Mouse (Mus musculus): ENCODE data around the gene Fbxo46.
"Not testable (repeated sequence)": the region's sequence is repeated elsewhere in the genome, so short reads cannot be mapped to it uniquely, and the experiment has no call there.

The Fbxo46 gene

DNA sequence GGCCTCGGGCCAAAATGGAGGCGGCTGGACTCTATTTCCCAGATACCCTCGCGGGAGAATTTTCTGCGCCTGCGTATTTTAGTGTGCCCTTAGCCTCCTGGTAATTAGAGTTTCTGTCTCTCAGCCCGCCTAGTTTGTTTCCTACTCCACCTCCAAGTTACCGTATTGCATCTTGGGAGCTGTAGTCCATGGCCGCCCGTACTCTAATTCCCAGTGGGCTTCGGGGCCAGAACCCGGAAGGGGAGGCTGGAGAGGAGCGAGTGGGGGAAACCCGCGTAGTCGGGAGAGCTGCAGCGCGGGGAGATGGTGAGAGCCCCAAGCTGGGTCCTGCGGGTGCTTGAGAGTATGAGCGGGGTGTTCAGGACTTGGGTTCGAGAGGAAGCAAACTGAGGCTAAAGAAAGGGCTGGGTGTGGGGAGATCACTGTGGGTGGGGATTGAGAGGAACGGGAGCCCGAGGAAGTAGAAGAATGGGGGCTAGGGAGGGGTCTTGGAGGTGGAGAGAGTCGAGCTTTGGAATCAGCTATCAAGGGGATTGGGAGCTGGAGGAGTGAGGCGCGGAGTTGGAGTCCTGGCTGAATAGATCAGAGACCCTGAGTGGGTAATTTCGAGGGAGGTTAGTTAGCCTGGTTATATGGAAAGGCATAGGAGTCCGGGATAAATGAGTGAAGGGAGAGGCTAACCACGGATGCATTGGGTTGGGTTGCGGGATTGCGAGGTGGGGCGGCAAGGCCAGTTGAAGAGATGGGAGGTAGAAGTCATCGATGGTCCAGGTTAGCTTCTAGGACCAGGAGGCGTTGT lies at the start of gene Fbxo46:
Gene Fbxo46, plus strand, starts transcription at position 229 of the 799 bp plus-strand sequence.
- DNase-seq (ENCODE audit: extremely low read depth, low read depth, low spot score), result peak; percentile 86

DNA sequence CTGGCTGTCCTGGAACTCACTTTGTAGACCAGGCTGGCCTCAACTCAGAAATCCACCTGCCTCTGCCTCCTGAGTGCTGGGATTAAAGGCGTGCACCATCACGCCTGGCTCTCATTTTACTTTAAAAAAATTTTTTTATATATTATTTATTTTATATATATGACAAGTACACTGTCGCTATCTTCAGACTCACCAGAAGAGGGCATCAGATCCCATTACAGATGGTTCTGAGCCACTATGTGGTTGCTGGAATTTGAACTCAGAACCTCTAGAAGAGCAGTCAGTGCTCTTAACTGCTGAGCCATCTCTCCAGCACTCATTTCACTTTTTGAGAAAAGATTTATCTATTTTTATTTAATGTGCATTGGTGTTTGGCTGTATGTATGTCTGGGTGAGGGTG lies 48.6 kb upstream of the Fbxo46 start:
- DNase-seq (ENCODE audit: extremely low read depth, low read depth, low spot score), result not testable (repeated sequence)

DNA sequence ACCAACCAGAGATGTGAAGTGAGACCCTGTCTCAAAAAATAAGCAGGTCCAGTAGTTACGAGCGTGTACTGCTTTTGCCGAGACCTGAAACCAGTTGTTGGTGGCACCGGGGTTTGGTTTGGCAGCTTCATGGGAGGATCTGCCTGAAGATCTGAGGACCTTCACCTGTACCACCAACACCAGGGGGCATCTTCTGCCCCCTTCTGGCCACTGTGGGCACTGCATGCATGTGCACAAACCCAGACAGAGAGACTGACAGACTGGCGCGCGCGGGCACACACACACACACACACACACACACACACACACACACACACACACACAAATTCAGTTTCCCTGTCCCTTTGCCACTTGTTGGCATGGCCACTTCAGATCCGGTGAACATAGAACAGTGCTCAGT lies 46.2 kb upstream of the Fbxo46 start:
- DNase-seq (ENCODE audit: extremely low read depth, low read depth, low spot score), result no peak

DNA sequence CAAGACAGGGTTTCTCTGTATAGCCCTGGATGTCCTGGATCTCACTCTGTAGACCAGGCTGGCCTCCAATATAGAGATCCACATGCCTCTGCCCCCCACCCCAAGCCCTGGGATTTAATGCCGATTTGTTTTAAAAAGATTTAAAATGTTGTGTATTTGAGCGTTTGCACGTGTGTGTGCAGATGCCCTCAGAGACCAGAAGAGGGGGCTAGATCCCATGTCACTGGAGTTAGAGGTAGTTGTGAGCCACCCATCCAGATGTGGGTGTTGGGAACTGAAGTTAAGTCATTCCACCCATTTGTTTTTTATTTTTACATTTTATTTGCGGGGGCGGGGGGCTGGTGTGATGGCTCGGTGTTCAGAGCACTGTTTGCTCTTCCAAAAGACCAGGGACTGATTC lies 45.2 kb upstream of the Fbxo46 start:
- no peak for DNase-seq (ENCODE audit: extremely low read depth, low read depth, low spot score)

DNA sequence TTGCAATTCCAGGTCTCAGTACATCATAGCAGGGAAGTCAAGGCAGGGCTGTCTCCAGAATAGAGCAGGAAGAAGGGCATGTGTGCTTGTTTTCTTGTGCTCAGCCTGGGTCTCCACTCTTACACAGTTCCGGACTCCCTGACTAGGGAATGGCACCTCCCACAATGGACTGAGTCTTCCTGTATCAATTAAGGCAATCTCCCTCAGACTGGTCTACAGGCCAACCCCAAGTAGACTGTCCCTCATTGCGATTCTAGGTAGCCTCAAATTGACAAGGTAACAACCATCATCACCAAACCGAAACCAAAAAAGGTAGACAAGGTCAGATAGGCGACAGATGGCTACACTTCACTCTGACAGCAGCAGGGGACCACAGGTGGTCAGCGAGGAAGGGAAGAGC lies 44.4 kb upstream of the Fbxo46 start:
- no peak for DNase-seq (ENCODE audit: extremely low read depth, low read depth, low spot score)

DNA sequence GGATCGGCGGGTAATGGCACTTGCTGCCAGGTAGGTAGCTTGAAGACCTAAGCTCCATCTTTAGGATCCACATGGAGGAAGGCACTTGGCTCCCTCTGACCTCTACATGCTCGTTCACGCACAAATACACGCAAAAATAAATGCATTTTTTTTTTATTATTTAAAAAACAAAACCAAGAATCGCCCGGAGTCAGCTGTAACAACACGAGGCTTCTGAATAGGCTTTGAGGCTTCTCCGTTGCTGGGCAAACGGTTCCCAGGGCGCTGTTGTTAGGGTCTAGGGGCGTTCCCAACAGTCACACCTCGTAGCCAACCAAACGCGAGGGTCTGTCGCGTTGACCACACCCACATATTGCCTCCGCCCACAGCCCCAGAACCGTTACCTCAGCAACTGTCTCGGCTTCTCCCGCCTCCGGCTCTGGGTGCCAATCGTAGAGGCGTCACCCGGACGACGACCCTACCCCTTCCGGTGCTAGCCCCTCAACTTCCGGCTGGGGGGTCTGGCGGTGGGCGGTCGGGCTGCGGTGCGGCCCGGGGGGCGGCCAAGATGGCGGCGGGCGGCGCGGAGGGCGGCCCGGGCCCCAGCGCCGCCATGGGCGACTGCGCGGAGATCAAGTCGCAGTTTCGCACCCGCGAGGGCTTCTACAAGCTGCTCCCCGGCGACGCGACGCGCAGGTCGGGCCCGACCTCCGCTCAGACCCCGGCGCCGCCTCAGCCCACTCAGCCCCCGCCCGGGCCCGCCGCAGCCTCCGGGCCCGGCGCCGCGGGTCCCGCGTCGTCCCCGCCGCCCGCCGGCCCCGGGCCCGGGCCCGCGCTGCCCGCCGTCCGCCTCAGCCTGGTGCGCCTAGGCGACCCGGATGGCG lies 43.7 kb upstream of the Fbxo46 start, which contains the start of gene Dmwd:
Gene Dmwd, plus strand, starts transcription at position 505 of the 863 bp plus-strand sequence.
- DNase-seq (ENCODE audit: extremely low read depth, low read depth, low spot score), result no peak

DNA sequence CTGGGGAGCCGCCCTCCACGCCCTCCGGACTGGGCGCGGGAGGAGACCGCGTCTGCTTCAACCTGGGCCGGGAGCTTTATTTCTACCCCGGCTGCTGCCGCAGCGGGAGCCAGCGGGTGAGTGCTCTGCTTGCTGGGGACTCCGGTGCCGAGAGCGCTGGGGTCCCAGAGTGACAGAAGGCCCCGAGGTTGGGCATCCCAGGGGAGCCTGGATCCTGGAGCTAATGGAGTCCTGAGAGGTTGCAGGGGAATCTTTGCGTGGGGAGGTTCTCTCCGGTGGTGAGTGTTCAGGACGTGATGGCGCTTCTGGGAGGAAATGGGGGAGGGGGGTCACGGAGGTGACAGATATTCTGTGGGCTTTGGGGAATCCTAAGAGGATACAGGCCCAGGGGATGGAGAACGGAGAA lies 43.1 kb upstream of the Fbxo46 start:
- DNase-seq (ENCODE audit: extremely low read depth, low read depth, low spot score), result no peak

DNA sequence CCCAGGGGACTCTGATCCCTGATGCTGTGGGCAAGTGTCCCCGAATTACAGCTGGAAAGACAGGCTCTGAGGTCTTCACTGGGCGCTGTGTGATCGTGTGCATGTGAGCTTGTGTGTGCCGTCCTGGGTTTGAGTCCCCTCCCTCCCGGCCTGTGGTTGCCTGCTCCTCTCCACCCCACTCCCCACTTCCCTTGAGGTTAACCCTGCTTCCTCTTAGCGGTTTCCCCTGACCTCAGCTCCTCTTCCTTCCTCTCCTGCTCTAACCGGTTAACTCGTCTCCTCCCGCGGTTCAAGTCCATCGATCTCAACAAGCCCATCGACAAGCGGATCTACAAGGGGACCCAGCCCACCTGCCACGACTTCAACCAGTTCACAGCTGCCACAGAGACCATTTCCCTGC lies 41.9 kb upstream of the Fbxo46 start:
- no peak for DNase-seq (ENCODE audit: extremely low read depth, low read depth, low spot score)

DNA sequence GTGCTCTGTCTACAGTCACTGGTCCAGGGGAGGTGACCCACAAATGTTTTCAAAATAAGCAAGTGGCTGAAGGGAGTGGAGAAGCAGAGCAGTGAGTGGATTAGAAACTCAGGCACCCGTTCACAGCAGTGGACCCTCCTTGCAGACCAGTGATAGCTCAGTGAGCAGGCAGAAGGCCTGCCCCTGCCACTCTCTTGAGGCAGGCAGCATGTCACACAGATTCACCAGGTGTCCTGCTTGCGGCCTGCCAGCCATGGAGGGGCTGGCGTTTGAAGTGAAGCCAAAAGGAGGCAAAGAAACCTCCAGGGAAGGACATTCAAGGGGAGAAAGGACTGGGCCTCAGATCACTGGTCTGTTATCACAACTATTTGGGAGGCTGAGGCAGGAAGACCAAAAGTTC lies 40.9 kb upstream of the Fbxo46 start:
- DNase-seq (ENCODE audit: extremely low read depth, low read depth, low spot score), result no peak

DNA sequence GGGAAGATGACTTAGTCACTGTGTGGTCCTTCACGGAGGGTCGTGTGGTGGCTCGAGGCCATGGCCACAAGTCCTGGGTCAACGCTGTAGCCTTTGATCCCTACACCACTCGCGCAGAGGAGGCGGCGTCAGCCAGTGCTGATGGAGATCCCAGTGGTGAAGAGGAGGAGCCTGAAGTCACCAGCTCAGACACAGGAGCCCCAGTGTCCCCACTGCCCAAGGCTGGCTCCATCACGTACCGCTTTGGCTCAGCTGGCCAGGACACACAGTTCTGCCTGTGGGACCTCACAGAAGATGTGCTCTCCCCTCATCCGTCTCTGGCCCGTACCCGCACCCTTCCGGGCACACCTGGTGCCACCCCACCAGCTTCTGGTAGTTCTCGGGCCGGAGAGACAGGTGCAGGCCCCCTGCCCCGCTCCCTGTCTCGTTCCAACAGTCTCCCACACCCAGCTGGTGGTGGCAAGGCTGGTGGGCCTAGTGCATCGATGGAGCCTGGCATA lies 39.2 kb upstream of the Fbxo46 start:
- no peak for DNase-seq (ENCODE audit: extremely low read depth, low read depth, low spot score)

DNA sequence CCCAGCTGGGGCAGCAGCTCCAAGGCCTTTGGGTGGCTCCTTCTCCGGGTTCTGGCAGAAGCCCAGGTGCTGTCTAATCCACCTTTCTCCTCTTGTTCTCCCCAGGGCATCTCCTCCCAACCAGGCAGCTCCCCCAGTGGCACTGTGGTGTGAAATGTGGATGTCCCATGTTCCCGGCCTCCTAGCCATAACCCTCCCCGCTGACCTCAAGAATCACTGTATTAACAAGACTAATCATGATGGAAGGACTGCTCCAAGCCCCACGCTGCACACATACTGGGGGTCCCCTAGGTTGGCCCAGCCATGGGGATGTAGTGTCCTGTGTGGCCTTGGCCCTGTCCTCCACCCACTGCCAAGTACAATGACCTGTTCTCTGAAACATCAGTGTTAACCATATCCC lies 37.5 kb upstream of the Fbxo46 start:
- no peak for DNase-seq (ENCODE audit: extremely low read depth, low read depth, low spot score)

DNA sequence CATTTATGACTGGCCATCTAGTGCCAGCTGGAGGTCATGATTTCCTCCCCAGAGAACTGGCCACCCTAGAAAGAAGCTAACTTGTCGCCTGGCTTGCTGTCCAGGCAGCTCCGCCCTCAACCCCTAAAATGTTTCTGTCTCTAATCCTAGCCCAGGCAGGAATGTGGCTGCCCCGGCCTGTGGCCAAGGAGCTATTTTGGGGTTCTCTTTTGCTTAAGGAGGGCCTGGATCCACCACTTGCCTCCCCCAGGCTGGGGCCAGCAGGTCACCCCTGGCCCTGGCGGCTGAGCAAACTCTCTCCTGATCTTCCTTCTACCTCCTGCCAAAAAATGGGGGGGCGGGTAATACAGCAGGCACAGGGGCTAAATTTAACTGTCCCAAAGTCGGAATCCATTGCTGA lies 36.6 kb upstream of the Fbxo46 start:
- DNase-seq (ENCODE audit: extremely low read depth, low read depth, low spot score), result no peak

DNA sequence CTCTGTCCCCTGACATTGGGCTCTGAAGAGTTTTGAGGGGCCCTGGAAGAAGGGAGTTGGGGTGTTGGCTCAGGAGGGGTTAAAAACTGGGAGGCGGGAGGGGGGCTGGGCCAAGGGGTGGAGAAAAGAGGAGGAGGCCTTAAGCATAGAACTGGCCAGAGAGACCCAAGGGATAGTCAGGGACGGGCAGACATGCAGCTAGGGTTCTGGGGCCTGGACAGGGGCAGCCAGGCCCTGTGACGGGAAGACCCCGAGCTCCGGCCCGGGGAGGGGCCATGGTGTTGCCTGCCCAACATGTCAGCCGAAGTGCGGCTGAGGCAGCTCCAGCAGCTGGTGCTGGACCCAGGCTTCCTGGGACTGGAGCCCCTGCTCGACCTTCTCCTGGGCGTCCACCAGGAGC lies 36.0 kb upstream of the Fbxo46 start, which contains the start of gene Dmpk:
Gene Dmpk, plus strand, starts transcription at position 149 of the 400 bp plus-strand sequence.
- DNase-seq (ENCODE audit: extremely low read depth, low read depth, low spot score), result no peak

DNA sequence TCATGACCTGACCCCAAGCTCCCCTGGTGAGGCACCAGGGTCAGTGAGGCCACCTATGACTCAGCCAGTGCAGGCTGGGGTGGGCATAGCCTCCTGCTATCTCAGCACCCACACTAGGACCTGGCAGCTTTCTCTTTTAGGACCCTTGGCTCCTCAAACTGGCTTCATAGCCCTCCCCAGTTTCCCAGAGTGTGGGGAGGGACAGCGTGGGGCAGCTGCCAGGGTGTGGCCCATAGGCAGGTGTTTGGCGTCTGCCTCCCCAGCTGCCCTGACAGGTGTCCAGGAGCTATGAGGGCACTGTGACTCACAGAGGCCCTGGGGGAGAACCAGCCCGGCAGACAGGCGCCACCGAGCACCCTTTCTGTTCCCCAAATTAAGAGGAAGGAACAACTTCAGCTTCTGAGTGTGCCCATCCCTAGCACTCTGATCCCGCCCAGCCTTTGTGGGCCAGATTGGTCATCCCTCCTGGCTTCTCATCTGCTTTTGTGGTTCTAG lies 35.3 kb upstream of the Fbxo46 start:
- no peak for DNase-seq (ENCODE audit: extremely low read depth, low read depth, low spot score)

DNA sequence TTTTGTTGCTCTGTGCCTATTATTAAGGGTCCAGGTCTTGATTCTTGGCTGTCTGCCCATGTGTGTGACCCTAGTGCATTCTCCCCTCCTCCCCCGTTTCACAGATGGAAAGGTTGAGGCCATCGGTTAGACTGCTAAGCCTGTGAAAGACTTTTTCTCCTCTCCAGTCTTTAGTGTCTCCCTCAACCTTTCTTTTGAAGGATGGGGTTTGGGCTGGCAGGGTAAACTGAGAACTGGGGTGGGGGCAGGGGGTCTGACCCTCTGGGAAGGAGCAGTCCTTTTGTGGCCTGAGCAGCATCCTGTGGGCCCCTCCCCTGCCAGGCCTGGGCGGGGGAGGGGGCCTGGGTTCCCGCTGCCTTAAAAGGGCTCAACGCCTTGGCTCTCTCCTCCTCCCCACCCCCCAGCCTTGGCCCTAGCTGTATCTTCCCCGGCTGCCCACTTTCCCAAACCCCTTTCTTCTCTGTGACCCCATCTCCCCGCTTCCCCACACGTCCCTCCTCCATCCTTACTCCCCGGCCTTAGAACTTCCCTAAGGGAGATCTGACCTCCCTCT lies 34.7 kb upstream of the Fbxo46 start:
- no peak for DNase-seq (ENCODE audit: extremely low read depth, low read depth, low spot score)

DNA sequence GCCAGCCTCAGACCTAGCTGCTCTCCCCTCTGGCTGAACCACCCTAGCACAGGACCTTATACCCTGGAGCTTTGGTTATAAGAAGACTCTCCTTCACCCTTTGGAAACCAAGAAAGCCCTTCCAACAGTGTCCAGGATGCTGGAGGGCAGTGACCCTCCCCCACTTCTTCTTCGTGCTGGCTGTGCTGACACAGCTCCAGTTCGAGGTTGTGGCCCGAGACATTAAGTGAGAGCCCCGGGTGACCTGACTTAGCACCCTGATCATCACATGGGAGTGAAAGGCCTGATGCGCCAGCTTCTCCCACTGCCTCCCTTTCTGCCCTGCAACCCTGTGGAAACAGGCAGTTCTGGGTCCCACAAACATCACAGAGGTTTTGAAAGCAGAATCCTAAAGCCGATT lies 34.2 kb upstream of the Fbxo46 start:
- DNase-seq (ENCODE audit: extremely low read depth, low read depth, low spot score), result no peak

DNA sequence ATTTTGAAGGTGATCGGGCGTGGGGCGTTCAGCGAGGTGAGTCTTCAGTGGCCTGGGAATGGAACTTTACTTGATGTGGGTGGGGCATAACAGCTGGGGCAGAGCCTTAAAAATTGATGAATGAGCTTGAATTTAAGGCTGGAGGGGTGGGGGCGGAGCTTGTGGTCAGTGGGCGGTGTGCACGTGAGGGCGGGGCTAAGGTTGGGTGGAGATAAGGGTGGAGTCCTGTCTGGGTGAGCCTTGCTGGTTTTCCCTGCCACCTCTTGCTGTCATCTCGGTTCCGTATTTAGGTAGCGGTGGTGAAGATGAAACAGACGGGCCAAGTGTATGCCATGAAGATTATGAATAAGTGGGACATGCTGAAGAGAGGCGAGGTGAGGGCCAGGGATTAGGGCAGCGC lies 33.6 kb upstream of the Fbxo46 start:
- no peak for DNase-seq (ENCODE audit: extremely low read depth, low read depth, low spot score)

DNA sequence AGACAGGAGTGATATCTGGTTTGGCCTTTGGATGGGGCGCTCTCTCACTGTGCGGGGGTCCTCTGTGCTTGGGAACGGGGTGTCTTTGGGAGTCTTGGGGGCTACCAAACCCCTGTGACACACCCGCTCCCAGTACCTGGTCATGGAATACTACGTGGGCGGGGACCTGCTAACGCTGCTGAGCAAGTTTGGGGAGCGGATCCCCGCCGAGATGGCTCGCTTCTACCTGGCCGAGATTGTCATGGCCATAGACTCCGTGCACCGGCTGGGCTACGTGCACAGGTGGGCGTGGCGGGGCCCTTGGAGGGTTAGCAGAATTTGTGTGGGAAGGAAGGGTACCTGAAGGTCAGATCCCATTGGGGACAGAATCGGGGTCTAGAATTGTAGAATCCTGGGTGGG lies 32.9 kb upstream of the Fbxo46 start:
- DNase-seq (ENCODE audit: extremely low read depth, low read depth, low spot score), result no peak

DNA sequence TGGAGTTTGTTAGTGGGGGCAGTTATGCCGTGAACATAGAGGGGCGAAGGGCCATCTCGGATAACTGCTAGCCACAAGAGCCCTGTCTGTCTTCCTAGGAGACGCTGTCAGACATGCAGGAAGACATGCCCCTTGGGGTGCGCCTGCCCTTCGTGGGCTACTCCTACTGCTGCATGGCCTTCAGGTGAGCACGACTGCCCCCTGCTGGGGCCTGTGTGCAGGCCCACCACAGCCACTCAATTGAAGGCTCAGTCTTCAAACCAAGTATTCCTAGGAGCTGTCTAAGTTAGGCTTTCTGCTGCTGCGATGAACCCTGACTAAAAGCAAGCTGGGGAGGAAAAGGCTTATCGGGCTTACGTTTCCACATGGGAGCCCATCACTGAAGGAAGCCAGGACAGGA lies 30.8 kb upstream of the Fbxo46 start:
- DNase-seq (ENCODE audit: extremely low read depth, low read depth, low spot score), result no peak

DNA sequence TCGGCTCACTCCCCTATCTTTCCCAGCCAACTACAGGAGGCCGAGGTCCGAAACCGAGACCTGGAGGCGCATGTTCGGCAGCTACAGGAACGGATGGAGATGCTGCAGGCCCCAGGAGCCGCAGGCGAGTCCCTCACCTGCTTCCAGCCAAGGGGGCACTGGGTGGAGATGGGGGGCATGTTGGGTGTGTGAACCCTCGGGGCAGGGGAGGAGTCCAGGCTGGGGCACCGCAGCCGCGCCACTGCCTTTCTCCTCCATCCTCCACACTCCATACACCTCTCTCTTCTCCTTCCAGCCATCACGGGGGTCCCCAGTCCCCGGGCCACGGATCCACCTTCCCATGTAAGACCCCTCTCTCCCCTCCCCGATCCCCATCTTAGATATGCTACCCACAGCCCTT lies 27.7 kb upstream of the Fbxo46 start:
- DNase-seq (ENCODE audit: extremely low read depth, low read depth, low spot score), result no peak

DNA sequence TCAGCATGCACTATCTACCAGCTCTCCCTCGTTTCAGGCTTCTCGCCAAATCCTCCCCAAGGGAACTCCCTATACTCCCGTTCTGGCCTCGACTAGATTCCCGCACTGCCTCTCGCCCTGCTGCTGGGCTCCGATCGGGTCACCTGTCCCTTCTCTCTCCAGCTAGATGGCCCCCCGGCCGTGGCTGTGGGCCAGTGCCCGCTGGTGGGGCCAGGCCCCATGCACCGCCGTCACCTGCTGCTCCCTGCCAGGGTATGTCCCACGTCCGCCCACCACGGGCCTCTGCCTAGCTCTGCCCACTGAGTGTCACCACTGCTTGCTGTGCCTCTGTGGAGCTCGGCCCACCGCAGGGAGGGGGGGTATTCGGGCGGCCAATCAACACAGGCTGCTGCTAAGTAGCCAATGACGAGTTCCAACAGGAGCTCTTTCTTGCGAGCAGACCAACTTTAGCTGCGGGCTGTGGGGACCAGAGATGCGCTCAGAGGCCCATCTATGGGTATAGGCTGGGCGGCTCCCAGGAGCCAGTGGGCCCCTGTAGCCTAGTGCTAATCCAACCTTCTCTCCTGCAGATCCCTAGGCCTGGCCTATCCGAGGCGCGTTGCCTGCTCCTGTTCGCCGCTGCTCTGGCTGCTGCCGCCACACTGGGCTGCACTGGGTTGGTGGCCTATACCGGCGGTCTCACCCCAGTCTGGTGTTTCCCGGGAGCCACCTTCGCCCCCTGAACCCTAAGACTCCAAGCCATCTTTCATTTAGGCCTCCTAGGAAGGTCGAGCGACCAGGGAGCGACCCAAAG lies 27.1 kb upstream of the Fbxo46 start:
- no peak for DNase-seq (ENCODE audit: extremely low read depth, low read depth, low spot score)

Measured in fat pad, adult 2 months (tissue).